Mouse (Mus musculus): Measurements from ENCODE around the gene Gpc3.
"Not testable (repeated sequence)": the region's sequence is repeated elsewhere in the genome, so short reads cannot be mapped to it uniquely, and the experiment has no call there.

Gpc3 gene

GRCm38 (mm10) chrX:52278687-52279359 lies 334.9 kb downstream of the Gpc3 start:
- DNase-seq (ENCODE audit: low read depth), result peak; percentile 3

- DNase-seq (ENCODE audit: low read depth), result peak; percentile 5
Observed at GRCm38 (mm10) chrX:52277599-52277998, 336.2 kb downstream of the Gpc3 start.

GRCm38 (mm10) chrX:52273016-52273415 lies 340.7 kb downstream of the Gpc3 start:
- no peak for DNase-seq (ENCODE audit: low read depth)

GRCm38 (mm10) chrX:52261991-52262390 lies 351.8 kb downstream of the Gpc3 start:
- peak; percentile 76 for DNase-seq (ENCODE audit: low read depth)

- peak; percentile 48 for DNase-seq (ENCODE audit: low read depth)
Observed at GRCm38 (mm10) chrX:52261546-52261945, 352.2 kb downstream of the Gpc3 start.

GRCm38 (mm10) chrX:52259771-52260170 lies 354.0 kb downstream of the Gpc3 start:
- not testable (repeated sequence) for DNase-seq (ENCODE audit: low read depth)

GRCm38 (mm10) chrX:52254526-52254925 lies 359.2 kb downstream of the Gpc3 start:
- no peak for DNase-seq (ENCODE audit: low read depth)

GRCm38 (mm10) chrX:52245694-52246297 lies 368.0 kb downstream of the Gpc3 start:
- no peak for DNase-seq (ENCODE audit: low read depth)

GRCm38 (mm10) chrX:52237470-52237869 lies 376.3 kb downstream of the Gpc3 start:
- no peak for DNase-seq (ENCODE audit: low read depth)

- DNase-seq (ENCODE audit: low read depth), result no peak
Observed at GRCm38 (mm10) chrX:52231984-52232383, 381.8 kb downstream of the Gpc3 start.

GRCm38 (mm10) chrX:52230711-52231110 lies 383.0 kb downstream of the Gpc3 start:
- DNase-seq (ENCODE audit: low read depth), result peak; percentile 73
